Mouse (Mus musculus) cerebellum, adult 2 months (tissue): ENCODE results near the gene Vmn1r56.
"Not testable (repeated sequence)": the region's sequence is repeated elsewhere in the genome, so short reads cannot be mapped to it uniquely, and the experiment has no call there.

ENCODE experiments used
- CTCF ChIP-seq: fragments of 200-500 bp; IDR thresholded peaks from 2 replicates; pipeline ENCODE4 v1.5.1; 2011; ENCODE audit warnings: low read depth, mild to moderate bottlenecking, control low read depth, low read length, moderate library complexity, borderline replicate concordance; ENCODE audit not compliant: insufficient read depth
- POLR2A ChIP-seq: fragments of 200-500 bp; IDR thresholded peaks from 2 replicates; pipeline ENCODE4 v1.6.1; 2011; ENCODE audit warnings: low read length, control low read depth, borderline replicate concordance; ENCODE audit not compliant: insufficient read depth

- TF ChIP-seq POLR2A, CTCF: not testable (repeated sequence)
Measured at GRCm38 (mm10) chr7:5196647-5197046, at the start of gene Vmn1r56.
